Mouse (Mus musculus): ENCODE measurements around the gene Ptges3l.
"Not testable (repeated sequence)": the region's sequence is repeated elsewhere in the genome, so short reads cannot be mapped to it uniquely, and the experiment has no call there.

The Ptges3l gene

GRCm38 (mm10) chr11:101420148-101420547, 5.0 kb downstream of the Ptges3l start:
- DNase-seq (ENCODE audit: low spot score), result no peak

DNA sequence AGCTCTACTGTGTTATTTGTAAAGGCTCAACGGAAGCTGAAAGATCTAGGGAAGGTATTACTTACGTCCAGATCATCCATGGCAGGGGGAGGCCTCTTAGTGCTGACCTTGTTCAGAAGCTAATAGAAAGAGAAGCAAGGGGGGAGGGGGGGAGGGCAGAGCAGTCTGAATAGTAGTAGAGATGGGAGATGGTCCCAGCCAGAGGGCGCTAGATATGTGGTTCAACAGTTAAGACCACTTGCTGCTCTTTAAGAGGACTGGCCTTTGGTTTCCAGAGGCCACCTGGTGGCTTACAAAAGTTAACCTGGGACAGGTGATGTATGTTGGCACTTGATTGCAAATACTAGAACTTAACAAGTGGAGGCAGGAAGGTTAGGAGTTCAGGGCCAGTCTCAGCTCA, 5.5 kb downstream of the Ptges3l start:
- peak; percentile 36 for DNase-seq (ENCODE audit: low spot score)

DNA sequence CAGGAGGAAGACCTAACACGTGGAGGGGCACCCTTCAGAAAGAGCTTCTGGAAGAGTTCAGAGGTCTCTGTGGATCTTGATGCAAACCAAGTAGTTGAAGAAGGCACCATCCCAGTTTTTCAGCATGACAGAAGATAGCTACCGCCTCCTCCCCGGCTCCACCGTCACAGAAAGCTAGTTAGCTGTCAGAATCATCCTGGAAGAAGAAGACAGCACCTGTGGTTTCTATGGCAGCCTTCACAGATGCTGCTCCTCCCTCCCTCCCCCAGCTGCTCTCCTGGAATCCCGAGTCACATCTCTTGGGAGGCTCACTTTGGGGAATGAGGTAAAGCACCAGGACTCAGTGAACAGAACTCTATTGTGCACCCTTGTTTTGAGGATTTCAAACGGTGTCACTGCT, 6.1 kb downstream of the Ptges3l start:
- no peak for DNase-seq (ENCODE audit: low spot score)

GRCm38 (mm10) chr11:101417101-101417855, 7.9 kb downstream of the Ptges3l start, which contains the start of gene Aarsd1:
TSS of gene Aarsd1 (minus strand) at chr11:101417615.
- peak; percentile 86 for DNase-seq (ENCODE audit: low spot score)

DNA sequence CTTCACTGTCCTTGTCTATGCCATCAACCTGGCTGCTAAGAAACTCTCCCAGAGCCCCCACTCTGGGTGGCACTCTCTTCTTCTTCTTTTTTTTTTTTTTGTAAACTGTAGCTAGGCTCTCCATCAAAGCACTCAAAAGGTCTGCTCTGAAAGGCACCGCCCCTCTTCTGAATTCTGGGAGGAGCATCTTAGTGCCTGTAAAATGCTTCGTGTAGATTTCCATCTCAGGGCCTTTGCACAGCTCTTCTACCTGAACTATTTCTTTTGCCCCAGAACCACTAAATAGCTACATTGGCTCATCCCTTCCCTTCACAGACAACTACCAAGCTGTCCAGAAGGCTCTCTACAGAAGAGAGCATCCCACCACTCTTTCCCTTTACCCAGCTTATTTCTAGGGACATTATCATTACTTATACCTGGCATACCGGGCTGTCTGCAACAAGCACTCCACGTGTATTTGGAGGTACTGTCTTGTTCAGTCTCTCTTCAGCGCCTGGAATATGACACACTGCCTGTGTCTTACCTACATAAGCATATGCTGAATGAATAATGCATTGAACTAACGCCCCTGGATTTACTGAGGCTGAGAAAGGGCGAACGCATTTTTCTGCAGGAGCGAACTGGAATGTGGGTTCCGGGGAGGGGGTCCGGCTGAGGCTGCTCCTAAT, 8.6 kb downstream of the Ptges3l start:
- DNase-seq (ENCODE audit: low spot score), result no peak

DNA sequence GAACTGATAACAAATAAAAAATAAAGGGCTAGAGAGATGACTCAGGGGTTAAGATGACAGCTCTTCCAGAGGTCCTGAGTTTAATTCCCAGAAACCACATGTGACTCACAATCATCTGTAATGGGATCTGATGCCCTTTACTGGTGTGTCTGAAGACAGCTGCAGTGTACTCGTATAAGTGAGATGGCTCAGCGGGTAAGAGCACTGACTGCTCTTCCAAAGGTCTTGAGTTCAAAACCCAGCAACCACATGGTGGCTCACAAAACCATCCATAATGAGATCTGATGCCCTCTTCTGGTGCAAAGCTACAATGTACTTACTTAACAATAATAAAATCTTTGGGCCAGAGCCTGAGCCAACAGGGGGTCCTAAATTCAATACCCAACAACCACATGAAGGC, 9.8 kb downstream of the Ptges3l start:
- no peak for DNase-seq (ENCODE audit: low spot score)

GRCm38 (mm10) chr11:101395110-101395509, 30.0 kb downstream of the Ptges3l start:
- DNase-seq (ENCODE audit: low spot score), result peak; percentile 78

- no peak for DNase-seq (ENCODE audit: low spot score)
Measured at GRCm38 (mm10) chr11:101381817-101382216, 43.3 kb downstream of the Ptges3l start.

DNA sequence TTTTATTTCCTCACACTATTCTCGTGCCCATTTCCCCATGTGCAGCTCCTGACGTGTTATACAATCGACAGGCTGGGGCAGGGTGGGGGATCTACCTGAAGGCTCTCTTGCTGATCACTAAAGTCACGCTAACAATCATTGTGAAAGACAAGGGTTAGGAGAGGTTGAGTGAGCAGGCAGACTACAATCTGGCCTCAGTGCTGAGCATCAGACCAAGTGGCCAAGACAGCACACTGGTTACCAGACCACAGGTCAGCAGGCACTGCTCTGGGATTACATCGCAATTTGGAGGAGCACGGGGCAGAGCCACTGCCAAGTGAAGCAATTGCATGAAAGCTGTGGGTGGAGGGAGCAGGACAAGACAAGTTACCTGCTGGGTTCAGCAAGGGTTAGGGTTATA, 46.2 kb downstream of the Ptges3l start:
- no peak for DNase-seq (ENCODE audit: low spot score)

DNA sequence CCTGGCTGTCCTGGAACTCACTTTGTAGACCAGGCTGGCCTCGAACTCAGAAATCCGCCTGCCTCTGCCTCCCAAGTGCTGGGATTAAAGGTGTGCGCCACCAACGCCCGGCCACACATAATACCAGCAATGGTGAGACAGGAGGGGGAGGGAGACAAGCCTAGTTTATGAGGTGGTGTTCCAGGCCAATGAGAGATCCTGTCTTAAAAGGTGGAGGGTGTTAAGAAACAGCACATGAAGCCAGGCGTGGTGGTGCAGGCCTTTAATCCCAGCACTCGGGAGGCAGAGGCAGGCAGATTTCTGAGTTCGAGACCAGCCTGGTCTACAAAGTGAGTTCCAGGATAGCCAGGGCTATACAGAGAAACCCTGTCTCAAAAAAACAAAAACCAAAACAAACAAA, 46.9 kb downstream of the Ptges3l start:
- DNase-seq (ENCODE audit: low spot score), result not testable (repeated sequence)

GRCm38 (mm10) chr11:101374421-101374938, 50.7 kb downstream of the Ptges3l start:
- no peak for DNase-seq (ENCODE audit: low spot score)

DNA sequence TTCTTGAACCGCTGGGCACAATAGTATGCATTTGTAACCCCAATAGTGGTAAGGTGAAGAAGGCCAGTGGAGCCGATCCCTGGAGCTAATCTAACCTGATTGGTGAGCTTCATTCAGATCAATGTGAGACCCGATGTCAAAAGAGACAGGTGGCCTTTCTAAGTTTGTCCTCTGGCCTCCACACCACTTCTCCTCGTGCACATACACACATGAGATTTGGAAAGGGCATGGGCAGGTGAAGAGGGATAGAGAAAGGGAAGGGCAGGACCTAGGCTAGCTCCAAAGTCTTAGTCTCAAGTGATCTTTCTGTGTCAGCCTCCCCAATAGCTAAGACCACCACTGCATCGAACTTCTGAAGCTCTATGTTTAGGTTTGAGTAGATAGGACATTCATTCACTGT, 55.0 kb downstream of the Ptges3l start:
- DNase-seq (ENCODE audit: low spot score), result no peak

Measured in yolk sac, embryonic 10.5 days (tissue).